Mouse (Mus musculus): Measurements from ENCODE around the gene Pdzd9. TPM values are rescaled to one million over a fixed set of nuclear protein-coding genes. Genes with fewer than 3 reads are reported as not detected.

Gene Pdzd9
- polyA plus RNA-seq (2012; rRNA removed): 0.26 and 0.28 TPM in 2 replicates

DNA sequence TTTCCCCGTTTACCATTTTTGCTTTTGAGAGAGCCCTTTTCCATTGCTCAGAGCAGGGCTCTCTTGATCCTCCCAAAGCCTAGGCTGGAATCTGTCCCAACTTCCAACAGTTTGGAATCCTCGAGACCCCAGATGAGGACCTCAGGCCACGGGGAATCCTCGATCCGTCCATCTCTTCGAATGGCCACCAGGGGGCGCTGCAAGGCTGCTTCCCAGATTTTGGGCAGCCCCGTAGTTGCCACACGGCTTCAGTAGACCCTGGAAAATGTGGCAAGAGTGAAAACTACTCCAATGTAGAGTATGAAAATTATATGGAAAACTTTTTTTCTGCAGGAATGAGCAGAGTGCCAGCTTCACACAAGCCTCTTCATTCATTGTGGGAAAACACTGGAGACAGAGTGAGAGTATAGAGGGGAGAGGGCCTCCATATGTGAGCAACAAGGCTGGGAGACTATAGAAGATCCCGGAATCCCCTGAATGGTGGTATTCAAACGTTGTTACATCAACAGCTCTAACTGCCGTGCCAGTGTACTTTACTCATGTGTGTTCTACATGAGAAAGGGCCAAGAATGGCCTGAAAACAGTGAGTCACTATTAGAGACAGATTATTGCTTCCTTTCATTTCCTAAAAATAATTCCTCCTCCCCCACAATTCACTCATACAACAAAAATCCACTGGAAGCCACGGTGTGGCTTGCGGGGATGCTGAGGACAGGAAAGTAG is at the start of gene Pdzd9:
Gene Pdzd9 (minus strand): TSS at position 191 of the 723 bp plus-strand sequence.

DNA sequence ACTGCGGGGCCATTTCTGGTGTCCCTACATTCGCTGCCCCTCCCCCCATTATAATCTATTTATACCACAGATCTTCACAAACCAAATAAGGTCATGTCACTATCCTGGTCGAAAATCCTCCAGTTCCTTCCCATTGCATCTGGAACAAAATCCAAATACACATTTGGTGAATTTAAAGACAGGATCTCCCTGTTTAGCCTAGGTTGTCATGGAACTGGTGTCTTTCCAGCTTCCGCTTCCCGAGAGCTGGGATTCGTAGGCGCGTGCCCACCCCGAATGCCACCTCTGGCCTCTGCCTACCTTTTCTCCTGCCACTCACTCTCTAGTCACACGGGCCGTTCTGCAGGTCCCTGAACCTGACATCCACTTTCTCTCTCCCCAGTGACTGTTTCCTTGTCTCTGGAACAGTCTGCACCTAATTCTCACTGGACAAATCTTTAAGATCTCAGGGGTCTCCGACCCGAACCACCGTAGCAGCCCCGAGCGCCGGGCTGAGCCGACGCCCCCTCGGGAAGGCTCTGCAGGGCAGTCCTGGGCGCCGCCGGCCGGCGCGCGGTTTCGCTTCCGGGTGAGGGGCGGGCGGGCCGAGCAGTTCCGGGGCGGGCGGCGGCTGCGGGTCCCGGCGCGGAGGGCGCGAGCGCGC is 7.0 kb upstream of the Pdzd9 start, which contains the start of gene Mosmo:
Gene Mosmo (plus strand): TSS at position 618 of the 643 bp plus-strand sequence.

DNA sequence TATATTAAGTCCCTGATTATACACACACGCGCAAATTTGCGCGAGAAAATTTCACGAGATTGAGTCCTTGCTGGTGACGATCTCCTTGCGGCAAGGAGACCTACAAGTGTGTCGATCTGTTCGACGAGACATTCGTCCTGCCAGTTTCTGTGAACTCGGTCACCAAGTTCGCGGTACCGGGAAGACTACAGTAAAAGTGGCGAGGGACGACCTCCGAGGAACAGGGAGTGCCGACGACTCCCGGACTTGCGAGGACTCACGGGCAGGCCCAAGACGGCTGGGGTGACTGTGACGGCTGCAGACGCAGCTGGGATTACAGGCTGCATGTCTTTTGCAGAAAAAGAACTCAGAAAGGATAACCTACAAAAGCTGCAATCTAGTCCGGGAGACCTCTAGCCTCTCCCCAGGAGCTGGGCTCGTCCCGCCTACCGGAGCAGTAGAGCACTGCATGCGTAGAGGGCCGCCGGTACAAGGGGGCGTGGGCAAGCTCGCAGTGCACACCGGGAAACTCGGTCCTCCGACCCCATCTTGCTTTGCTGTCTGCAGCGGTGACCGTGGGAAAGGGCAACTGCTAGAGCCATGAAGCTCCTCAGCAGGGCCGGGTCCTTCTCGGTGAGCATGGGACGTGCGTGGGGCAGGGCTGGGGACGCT is 35.3 kb downstream of the Pdzd9 start, which contains the start of gene Uqcrc2:
Gene Uqcrc2 (plus strand): TSS at position 466 of the 651 bp plus-strand sequence.

Other genes with a start within 250 kb of the Pdzd9 start
- 175 and 189 TPM in 2 replicates for gene Uqcrc2, start 35.2 kb downstream of the Pdzd9 start, polyA plus RNA-seq (2012; rRNA removed)
- 30.9 and 31.0 TPM in 2 replicates for gene Mosmo, start 7.3 kb upstream of the Pdzd9 start, polyA plus RNA-seq (2012; rRNA removed)
- gene Vwa3a, start 69.0 kb upstream of the Pdzd9 start, polyA plus RNA-seq (2012; rRNA removed): 2.7 and 3.5 TPM in 2 replicates
- gene Gm5737, start 142.0 kb upstream of the Pdzd9 start, polyA plus RNA-seq (2012; rRNA removed): 0.18 and 0.20 TPM in 2 replicates
- gene Eef2k, start 172.5 kb upstream of the Pdzd9 start, polyA plus RNA-seq (2012; rRNA removed): 27.7 and 32.9 TPM in 2 replicates
- 31.3 and 31.5 TPM in 2 replicates for gene Polr3e, start 247.4 kb upstream of the Pdzd9 start, polyA plus RNA-seq (2012; rRNA removed)